Mouse (Mus musculus) left cerebral cortex, adult 8-10 months (tissue): Measurements from ENCODE around the gene Trim21. TPM values are rescaled to one million over a fixed set of nuclear protein-coding genes. Genes with fewer than 3 reads are reported as not detected.

Source experiments
- DNase-seq, 2 experiments: peaks; one replicate each; pipeline ENCODE4 v3.0.0; 2022; ENCODE audit warnings: low spot score in 2 of 2
- total RNA-seq, 4 experiments: library from RNA; stranded (reverse); gene quantifications; 2 replicates each; pipeline ENCODE4 v1.2.4; 2022

Gene Trim21
- 1 to 10 TPM; 2.6 to 6.4 (median 4.6) TPM for total RNA-seq

DNA sequence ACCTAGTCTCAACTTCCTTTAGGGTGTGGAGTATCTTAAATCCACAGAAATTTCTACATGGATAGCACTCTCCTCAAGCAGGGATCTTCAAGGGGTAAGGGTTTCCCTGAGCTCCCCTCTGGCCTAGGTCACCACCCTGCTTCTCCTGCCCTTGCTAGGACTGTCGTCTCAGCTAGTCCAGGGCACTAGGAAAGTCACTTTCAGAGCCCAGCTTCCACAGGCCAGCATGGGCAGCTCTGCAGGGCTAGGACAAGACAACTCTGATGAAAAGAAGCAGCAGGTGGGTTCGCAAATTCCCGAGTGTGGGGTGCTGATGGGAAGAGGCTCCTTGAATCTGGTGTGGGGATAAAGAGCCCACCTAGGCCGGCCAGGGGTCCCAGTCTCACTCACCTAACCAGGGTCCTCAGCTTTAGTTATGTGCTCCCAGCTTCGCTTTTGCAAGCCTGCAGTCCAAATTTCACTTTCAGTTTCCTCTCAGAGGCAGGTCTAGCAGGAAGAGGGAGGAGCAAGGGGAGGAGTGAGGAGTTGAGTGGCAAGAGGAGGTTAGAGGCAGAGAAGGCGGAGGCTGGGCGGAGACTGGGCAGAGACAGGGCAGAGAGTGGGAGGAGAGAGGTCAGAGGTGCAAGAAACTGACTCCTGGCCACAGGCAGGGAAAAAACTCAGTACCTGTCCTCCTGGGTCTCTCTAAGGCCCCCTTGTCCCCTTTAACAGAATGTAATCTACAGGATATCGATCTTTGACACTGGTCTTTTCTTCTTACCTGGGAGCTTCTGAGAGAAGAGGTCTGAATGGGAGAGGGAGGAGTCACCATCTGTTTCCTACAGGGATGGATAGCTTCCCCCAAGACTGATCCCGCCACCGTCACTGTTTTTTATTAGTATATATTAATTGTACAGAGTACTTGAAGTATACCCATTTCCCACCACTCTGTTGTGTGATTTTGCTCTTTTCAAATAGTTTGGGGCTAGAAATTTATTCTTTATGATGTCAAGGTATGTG, at the start of gene Trim21:
Trim21 (minus strand) TSS at position 488 of the 999 bp plus-strand sequence.
- DNase-seq = peak; percentile 6 to 20

DNA sequence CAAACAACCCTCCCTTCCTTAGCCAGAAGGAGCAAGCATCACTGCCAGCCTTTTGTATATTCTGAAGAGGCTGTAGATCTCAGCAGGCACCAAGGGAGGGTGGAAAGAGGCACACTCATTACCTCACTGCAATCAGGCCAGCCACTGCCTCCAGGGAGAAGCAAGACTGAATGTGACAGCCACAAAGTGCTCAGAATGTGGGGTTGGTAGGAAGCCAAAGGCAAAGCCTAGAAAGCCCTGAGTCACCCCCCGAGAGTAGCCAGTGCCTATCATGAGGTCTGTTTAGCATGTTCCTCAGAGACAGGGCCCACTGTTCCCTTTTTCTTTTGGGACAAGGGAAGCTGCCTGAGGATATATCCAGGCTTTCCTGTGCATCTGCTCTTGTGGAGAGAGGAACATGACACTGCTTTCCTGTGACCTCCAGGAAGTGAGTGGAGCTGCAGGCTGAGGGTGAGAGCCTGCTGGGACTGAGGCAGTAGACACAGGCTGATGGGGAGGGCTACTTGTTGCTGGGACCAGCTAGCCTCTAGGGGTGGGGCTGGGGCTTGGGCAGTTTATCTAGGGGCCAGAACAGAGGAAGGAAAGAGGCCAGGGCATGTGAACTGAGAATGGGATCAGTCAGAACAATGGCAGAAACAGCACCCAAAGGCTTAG, 32.2 kb upstream of the Trim21 start, which contains the start of gene Olfr552:
Olfr552 (plus strand) TSS at position 393 of the 654 bp plus-strand sequence.
- DNase-seq = no peak

DNA sequence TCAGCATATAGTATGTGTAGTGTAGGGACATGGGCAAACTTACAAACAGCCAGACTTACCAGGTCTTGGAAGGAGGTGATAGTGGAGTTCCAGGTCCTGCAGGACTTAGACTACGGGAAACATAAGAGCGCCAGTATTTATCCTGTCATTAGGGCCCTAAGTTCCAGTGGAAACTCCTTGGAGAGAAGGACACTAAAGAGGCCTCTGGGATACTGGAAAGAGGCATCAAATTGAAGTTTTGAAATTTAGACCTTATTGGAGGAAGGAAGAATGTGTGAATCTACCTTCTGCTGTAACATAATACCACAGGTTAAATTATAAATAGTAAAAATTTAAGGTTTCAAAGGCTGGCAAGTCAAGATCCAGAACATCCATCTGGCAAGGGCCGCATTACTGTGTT, 26.5 kb upstream of the Trim21 start, which contains the start of gene Olfr551:
Olfr551 (minus strand) TSS at position 101 of the 400 bp plus-strand sequence.
- DNase-seq = no peak

DNA sequence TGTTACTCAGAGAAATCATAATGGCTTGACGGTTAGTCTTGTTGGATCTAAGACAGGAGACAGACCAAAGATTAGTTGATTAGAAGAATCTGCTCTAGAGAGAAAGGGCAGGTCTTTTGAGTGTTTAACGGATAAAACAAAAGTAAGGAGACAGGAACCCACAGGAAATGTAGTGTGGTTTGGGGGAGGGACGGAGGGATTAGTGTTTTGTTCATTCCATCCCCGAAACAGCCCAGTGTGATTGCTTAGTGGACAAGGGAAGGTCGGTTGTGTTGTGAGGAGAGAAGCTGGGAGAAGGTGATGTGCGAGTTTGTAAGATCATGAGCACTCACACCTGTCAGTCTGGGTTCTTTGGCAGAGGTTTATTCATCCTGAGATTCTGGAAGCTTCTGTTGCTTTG, 10.7 kb upstream of the Trim21 start:
- no peak for DNase-seq

DNA sequence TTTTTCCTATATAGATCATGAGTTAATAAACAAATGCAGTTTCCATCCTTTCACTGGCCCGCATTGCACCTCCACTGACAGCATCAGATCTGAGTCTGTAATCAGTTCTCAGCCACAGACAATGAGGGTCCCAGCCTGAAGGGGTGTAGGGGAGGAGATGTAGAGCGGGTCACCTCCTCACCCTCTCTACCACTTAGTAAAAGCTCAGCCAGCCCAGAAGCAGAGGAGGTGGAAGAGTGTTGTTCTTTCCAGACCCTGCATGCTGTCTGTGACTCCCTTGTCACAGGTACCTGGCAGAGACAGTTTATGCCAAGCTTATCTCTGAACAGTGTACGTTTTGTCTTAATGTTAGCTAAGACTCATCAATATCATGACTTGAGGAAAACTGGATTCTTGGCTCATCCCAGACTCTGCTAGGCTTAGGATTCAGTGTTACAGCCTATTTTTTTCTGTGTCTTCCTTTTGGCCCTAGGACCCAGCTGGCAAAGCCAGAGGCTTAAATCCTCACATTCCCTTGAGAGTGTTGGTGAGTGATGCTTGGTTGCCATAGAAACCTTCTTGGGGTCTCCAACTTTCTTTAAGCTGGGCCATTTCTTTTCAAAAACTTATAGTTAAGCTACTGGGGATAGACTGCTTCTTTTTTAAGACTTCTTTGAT, 8.0 kb upstream of the Trim21 start:
- DNase-seq = no peak

DNA sequence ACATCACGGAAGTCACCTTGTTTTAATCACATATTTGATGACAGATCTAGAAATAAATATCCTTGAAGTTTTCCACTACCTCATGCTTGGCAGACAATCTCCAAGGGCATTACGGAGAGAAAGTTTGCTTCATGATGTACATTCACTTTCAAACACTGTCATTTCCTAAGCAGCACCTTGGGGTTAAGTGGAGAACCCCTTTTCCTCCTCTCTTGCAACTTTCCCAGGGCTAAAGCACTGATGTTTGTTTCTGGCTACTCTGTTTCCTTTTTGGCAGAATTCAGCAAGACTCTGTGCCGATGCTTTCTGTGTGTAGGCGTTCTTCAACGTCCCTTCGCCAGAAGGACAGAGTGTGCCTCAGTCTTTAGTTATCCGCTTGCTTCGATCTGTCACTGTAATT, 5.9 kb upstream of the Trim21 start, which contains the start of gene Olfr550:
Olfr550 (plus strand) TSS at position 301 of the 400 bp plus-strand sequence.
- DNase-seq = no peak

DNA sequence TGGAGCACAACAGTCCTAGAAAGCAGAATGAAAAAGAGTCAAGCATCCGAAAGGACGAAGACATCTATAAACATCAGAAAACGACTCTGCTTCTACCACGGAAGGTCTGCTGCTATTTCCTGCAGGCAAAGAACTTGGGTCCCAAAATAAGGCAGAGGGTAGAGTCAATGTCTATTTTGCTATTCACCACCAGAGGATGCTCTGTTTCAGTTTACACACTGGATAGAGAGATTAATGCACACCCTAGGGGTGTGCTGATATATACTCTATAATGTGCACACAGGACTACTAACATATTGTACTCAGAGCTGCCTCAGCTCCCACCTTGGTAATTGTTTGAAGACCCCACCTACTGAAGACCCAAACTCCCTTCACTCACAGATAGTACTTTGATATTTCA, 933 bp upstream of the Trim21 start:
- no peak for DNase-seq

DNA sequence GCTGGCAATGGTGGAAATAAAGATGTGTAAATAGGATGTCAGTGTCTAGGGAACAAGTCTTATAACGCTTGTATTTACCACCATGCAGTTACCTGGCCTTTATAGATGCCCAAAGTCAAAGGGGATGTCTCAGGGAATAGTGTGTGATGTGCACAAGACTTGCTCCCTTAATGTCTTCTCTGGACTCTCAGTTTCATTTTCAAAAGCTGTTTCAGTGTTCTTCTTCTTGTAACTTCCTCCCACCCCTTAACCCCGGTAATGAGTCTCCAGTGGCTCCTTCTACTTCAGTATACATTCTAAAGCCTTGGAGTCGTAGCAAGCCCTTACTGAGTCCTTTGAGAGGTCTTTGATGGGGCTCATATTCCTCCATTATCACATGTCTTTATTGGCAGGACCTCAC, 12.0 kb downstream of the Trim21 start:
- DNase-seq = no peak

DNA sequence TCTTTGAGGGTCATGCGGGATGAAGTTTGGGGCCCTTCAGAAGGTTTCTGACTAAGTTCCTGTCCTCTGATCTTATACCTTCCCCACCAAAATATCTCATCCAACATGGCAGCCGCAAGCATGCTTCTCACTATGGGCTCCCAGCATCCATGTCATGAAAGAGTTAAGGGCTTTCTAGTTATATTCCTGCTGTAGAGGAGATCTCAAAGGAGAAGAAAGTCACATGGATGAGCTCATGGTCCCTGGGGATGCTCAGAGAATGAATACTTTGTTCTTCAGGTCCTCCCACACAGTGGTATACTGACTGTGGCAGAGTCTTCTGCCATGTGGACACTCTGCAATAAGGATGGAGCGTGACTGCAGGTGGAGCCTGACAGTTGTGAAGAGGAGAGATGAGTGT, 15.7 kb downstream of the Trim21 start, which contains the start of gene Olfr549:
Olfr549 (plus strand) TSS at position 301 of the 400 bp plus-strand sequence.
- DNase-seq = no peak

DNA sequence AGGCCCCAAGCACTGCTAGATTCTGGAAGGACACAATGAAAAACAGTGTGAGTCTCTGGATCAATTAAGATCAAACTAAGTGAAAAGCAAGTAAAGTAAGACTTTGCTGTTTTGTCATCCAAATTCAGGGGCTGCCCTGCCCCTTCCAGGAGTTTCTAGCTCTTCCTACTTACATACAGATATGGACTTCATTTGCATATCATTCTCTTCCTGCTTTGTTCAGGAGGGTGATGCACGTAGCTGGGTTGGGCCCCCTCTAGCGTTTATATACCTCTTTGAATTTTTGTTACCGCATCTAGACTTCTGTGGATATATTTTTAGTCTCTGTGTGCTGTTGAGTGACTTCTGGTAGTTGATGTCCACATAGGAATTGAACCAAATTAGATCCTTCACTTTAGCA, 24.0 kb downstream of the Trim21 start:
- DNase-seq = no peak

DNA sequence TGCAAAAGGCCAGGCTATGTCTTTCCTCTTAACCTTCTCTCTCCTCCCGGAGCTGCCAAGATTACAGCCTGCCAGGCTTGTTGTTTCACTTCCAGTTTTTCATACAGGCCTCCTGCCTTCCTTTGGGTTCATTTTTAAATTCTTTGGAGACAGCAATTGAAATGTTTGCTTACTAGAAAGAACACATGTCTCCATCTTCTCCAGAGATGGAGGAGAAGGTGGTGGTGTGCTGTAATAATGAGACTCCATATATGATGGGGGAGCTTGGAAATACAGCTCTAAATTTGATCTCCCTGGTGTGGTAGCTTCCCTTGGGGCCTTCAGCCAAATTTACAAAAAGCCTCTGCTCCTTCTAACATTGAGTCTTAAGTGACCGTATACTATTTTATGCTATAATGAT, 24.7 kb downstream of the Trim21 start, which contains the start of gene Olfr548-ps1:
Olfr548-ps1 (plus strand) TSS at position 301 of the 400 bp plus-strand sequence.
- no peak for DNase-seq

DNA sequence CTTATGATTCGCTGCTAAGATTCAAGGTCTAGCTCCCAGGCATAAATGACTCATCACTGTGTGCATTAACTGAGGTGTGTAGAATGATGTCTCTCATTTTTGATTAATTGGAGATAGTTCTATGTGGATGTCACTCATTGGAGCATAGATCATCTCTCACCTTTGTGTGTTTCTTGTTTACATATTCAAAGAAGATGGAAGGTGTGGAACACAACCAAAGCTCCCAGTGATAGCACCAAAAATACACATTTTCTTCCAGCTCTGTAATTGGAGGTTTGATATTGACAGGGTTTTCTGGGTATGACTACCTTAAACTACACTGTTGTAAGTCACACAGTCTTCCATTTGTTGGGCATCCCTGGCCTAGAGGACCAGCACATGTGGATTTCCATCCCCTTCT, 30.8 kb downstream of the Trim21 start, which contains the start of gene Olfr547:
Olfr547 (plus strand) TSS at position 301 of the 400 bp plus-strand sequence.
- no peak for DNase-seq

DNA sequence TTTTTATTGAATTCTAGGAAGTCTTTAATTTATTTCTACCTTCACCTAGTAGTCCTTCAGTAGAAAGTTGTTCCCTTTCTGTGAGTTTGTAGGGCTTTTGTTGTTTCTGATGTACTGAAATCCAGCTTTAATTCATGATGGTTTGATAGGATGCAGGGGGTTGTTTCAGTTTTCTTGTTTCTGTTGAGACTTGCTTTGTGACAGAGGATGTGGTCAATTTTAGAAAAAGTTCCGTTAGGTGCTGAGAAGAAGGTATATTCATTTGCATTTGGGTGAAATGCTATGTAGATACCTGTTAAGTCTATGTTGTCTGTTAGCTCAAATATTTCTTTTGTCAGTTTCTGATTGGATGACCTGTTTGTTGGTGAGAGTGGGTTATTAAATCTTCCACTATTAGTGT, 36.2 kb downstream of the Trim21 start:
- DNase-seq = no peak

DNA sequence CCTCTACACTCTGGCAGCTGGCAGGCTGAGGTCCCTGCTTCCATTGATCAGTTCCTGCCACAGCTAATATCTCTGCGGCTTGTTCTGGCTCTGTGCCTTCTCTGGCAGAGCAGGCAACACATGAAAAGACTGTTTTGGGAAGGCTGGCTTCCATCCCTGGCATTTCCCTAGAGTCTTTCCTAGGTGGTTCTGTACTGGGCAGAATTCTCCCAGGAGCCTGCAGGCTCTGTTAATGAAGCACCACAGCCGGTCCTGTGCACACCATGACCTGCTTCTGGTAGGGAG, 48.3 kb downstream of the Trim21 start:
- DNase-seq = no peak

DNA sequence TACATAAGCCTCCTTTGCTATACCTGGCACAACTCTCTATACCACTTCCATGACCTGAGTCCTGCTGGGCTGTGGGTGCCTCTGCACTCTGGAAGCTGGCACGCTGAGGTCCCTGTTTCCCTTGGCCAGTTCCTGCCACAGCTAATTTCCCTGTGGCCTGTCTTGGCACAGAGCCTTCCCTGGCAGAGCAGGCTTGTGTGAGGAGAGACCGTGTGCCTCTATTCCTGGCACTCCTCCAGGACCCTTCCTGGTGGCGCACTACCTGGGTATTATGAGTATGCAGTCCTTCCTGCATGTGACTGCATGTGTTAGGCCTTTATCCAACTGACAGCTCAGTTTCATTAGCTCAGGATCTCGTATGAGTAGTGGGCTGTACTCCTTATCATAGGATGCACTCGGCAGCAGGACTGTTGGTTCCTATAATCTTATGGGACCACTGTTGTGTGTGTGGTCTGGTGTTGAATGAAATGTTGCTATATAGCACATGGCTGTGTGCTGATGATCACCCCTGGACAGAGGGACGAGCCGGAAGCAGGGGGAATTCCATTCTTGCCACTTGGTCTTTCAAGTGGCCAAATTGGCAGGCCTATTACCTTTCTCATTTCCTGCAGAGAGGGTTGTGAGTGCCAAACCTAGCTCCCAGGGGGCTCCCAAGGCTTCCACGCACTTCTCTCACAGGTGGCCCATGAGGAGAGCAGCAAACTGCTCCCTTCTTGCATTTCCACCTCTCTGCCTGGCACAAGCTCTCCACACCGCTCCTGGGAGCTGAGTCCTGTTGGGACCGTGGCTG, 48.8 kb downstream of the Trim21 start:
- DNase-seq = no peak

DNA sequence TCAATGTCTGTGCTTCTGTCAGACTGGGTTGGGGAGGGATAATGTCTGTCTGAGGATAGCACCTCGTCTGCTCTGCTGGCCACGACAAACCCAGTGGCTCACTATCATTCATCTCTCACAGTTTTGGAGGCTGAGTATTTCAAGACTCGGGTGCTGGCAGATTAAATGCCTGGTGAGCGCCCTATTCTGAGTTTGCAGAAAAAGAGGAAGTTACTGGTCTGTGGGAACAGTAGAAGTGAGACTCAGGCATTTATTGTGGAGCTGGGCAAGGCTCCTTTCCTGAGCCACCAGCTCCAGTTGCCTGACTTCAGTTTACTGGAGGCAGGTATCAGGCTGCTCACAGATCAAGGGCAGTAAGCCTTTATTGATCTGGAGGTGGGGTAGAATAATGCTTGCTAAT, 51.1 kb downstream of the Trim21 start:
- no peak for DNase-seq

DNA sequence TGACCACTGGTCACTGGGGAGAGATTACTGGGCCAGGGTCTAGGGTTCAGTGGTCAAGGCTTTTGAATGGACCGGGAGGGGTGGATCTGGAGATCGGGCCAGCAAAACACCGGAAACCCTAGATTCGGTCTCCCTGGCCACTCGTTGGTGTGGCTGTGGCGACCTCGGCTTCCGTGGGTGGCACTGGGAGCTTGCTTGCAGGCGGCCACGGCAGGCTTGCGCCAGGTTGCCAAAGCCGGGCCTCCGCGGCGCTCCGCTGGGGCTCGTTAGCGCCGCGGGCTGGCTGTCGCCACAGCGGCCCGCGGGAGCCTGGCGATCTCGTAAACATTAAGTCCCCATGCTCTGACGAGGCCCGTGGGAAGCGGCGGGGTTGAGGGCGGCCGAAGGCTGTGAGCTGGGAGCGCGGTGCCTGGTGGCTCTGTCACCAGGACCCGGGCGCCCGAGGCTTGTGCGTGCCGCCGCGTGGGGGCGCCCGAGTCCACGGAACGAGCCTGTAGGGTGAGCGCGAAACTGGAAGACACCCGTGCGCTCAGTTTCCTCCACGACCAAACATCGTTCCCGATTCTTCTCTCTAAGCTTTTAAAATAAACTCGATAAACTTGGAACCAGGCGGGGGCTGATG, 52.4 kb downstream of the Trim21 start:
- DNase-seq = peak; percentile 59 to 85

DNA sequence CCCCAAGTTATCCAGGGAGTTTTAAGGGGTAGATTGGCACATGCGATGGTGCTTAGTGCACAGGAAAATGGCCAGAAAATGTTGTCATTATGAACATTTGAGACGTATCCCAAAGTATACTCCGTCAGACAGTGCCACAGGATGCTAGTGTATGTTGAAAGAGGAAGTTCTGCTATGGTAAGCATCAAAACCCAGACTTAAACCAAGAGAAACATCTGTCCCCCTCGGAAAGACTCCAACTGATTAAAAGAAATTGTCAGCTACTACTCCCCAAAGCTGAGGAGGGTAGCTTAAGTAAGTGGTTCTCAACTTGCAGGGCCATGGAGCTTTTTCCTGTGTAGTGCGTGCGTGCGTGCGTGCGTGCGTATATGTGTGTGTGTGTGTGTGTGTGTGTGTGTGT, 53.4 kb downstream of the Trim21 start:
- DNase-seq = no peak

DNA sequence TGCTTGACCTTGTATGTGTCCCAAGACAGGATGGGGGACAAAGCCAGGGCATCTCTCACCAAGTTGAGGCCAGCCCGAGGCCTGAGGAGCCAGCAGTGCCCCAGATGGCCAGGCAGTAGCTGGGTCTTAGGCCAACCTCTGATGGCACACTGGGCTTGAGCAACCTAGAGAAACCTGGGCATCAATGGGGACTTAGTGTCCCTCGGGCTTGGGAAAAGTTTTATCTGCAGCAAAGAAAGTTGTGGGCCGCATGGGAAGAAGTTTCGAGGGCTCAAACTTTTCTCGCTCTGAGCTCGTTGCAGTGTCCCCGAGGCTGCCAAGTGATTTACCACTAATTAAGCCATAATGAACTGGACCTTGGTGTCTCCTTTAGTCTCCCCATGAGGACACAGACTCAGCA, 55.6 kb downstream of the Trim21 start:
- no peak for DNase-seq

DNA sequence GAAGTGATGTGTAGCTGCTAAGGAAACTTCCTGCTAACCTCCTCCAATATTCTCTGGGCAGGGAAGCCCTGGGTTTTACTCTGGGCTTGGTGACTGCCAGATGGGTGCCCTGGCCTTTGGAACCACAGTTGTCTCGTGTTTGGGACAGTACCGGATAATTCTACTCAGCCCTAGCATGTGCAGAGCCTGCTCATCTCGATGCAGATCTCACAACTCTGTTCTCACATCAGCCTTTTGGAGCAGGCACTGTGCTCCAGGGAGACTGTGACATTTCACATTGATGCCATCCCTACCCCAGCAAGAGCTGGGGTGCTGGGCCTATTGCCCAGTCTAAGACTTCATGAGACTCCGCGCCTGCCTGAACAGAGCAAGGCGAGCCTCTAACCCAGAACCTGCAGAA, 56.6 kb downstream of the Trim21 start:
- DNase-seq = no peak
